12 mouse cellular contexts compared by ENCODE assay signal in genomic region chr11:33799933-33800332, GRCm38 (mm10).
DNase-seq lines count a peak whose midpoint lies in the region; ATAC-seq and TF ChIP-seq lines count a peak whose summit lies in the region.
"Had no signal": no experiment of that assay in that cellular context is flagged by ENCODE, and none has a peak within 500 bp of the region (broad histone marks: within the 10 kb centered on the region; RNA-seq: fewer than 3 reads in every experiment).

No protein-coding gene starts in this region.

- H3K9me3 ChIP-seq in heart, embryonic 11.5 days (replicated peaks; ENCODE audit: control insufficient read depth, low read length): no peaks in the 10 kb centered on the region
- H3K9me3 ChIP-seq: heart, embryonic 15.5 days; liver, embryonic 13.5 days; neural tube, embryonic 12.5 days had no signal

- no peaks in the 10 kb centered on the region for H3K27me3 ChIP-seq in heart, embryonic 11.5 days (ENCODE audit: control insufficient read depth, insufficient read depth, low read length)
- H3K27me3 ChIP-seq: heart, embryonic 15.5 days; liver, embryonic 13.5 days; neural tube, embryonic 12.5 days had no signal

- TF ChIP-seq POLR2A in brain, embryonic 14.5 days (IDR thresholded peaks at IDR 0.05; ENCODE audit: borderline replicate concordance, extremely low read depth, insufficient read depth, insufficient read length, poor library complexity, severe bottlenecking): no peak

- no peak overlapping the region for H3K9ac ChIP-seq in heart, embryonic 11.5 days (ENCODE audit: low read depth, low read length)
- H3K9ac ChIP-seq: heart, embryonic 15.5 days; liver, embryonic 13.5 days; neural tube, embryonic 12.5 days had no signal

- WGBS in heart, embryonic 11.5 days (ENCODE audit: insufficient replicate concordance): 25% methylated on average over 1 of the region's 1 CpGs

- H3K36me3 ChIP-seq in heart, embryonic 11.5 days (ENCODE audit: control insufficient read depth, insufficient read depth, low read length): no peaks in the 10 kb centered on the region
- H3K36me3 ChIP-seq: heart, embryonic 15.5 days; liver, embryonic 13.5 days; neural tube, embryonic 12.5 days had no signal

- no peak; the same call in 1 of the 2 replicates for ATAC-seq in heart, embryonic 11.5 days (replicated peaks; ENCODE audit: insufficient number of reproducible peaks, low FRiP score, low TSS enrichment)

- peak; percentile 90 for DNase-seq in heart, adult 11 months
- peak; percentile 15 for DNase-seq in layer of hippocampus, adult 11-12 months (ENCODE audit: low spot score)
- DNase-seq in layer of hippocampus, postnatal 36 days: no peak
- peak; percentile 24 for DNase-seq in brain, embryonic 14.5 days (ENCODE audit: low read depth)
- peak; percentile 63 for DNase-seq in lung, postnatal 10 days
- no peak for DNase-seq in retina, postnatal 1 day
- DNase-seq: adrenal gland, postnatal 10 days; liver, embryonic 13.5 days; right cerebral cortex, adult 18-20 months had no signal

- no peak overlapping the region for H3K27ac ChIP-seq in heart, embryonic 11.5 days (ENCODE audit: low read depth, low read length)
- H3K27ac ChIP-seq: heart, embryonic 15.5 days; liver, embryonic 13.5 days; neural tube, embryonic 12.5 days had no signal

- H3K4me1 ChIP-seq in heart, embryonic 11.5 days (ENCODE audit: control insufficient read depth, insufficient read depth, low read length): no peaks in the 10 kb centered on the region
- H3K4me1 ChIP-seq: heart, embryonic 15.5 days; liver, embryonic 13.5 days; neural tube, embryonic 12.5 days had no signal

- no peak for TF ChIP-seq CTCF in brain, embryonic 14.5 days (IDR thresholded peaks at IDR 0.05; ENCODE audit: borderline replicate concordance, extremely low read depth, insufficient read depth, insufficient read length)

- H3K4me2 ChIP-seq in heart, embryonic 11.5 days: no peak overlapping the region
- H3K4me2 ChIP-seq: heart, embryonic 15.5 days; liver, embryonic 13.5 days; neural tube, embryonic 12.5 days had no signal

- H3K4me3 ChIP-seq in heart, embryonic 11.5 days (ENCODE audit: low read depth, low read length): no peak overlapping the region
- H3K4me3 ChIP-seq: heart, embryonic 15.5 days; liver, embryonic 13.5 days; neural tube, embryonic 12.5 days had no signal

Comparison
In these comparisons a context has a peak if more than half of its experiments do, and no peak if none do; other contexts are left out.
1. DNase-seq: peak in heart, adult 11 months (single experiment), layer of hippocampus, adult 11-12 months (single experiment), brain, embryonic 14.5 days (single experiment) and lung, postnatal 10 days (single experiment); none in layer of hippocampus, postnatal 36 days (0 of 2) and retina, postnatal 1 day (single experiment).